In the genomic region with DNA sequence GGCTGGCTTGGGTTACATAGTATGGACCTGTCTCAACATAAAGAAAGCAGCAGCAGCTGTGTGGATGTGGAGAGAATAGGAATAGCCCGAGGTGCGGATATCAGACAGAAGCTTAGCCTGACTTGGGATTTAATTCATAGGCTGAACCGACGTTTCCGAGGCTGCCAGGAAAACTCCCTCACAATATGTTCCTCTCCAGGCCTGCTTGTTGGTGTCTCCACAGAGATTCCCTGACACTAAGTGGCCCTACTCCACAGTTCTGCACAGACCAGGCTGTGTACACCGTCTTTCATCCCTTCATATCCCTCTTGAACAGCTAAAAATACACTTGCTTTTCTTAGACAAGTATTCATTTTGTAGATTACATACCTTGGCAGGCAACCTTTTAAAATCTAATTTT, we compare ENCODE assay signal across 21 mouse cellular contexts. TPM values are rescaled to one million over a fixed set of nuclear protein-coding genes. Genes with fewer than 3 reads are reported as not detected.
DNase-seq lines count a peak whose midpoint lies in the region; ATAC-seq lines count a peak whose summit lies in the region.
"Had no signal": no experiment of that assay in that cellular context is flagged by ENCODE, and none has a peak within 500 bp of the region (broad histone marks: within the 10 kb centered on the region; RNA-seq: fewer than 3 reads in every experiment).

No protein-coding gene starts in this region.

- WGBS in heart, embryonic 14.5 days, result 45% methylated on average over 6 of the region's 6 CpGs

- no peak overlapping the region for H3K4me3 ChIP-seq in heart, embryonic 14.5 days (ENCODE audit: control insufficient read depth in 1 of 2, insufficient read depth in 1 of 2, low read depth in 1 of 2, low read length in 2 of 2)
- H3K4me3 ChIP-seq: forebrain, embryonic 13.5 days; gastrocnemius, adult 2 months; layer of hippocampus, adult 2 months; liver, embryonic 15.5 days had no signal

- peak overlapping the region; percentile 23 for H3K4me2 ChIP-seq in heart, embryonic 14.5 days (ENCODE audit: low read length)
- H3K4me2 ChIP-seq: forebrain, embryonic 13.5 days; liver, embryonic 15.5 days had no signal

- peaks cover 4 to 16% of the 10 kb centered on the region in 2 experiments; a peak in 3 of 4 replicates for H3K4me1 ChIP-seq in heart, embryonic 14.5 days (ENCODE audit: control insufficient read depth in 2 of 2, insufficient read depth in 2 of 2, low read length in 2 of 2)
- H3K4me1 ChIP-seq: forebrain, embryonic 13.5 days; liver, embryonic 15.5 days had no signal

- H3K27me3 ChIP-seq in heart, embryonic 14.5 days (ENCODE audit: control insufficient read depth, insufficient read depth, low read length), result no peaks in the 10 kb centered on the region
- H3K27me3 ChIP-seq: forebrain, embryonic 13.5 days; liver, embryonic 15.5 days had no signal

- peak; percentile 83 for ATAC-seq in frontal cortex, adult (ENCODE audit: low TSS enrichment)
- ATAC-seq in heart, embryonic 14.5 days (ENCODE audit: insufficient number of reproducible peaks, insufficient read depth, low FRiP score, low read depth), result no peak
- ATAC-seq: forebrain, embryonic 13.5 days; hindbrain, embryonic 16.5 days; intestine, postnatal 0 days; lung, postnatal 0 days; midbrain, embryonic 16.5 days had no signal

- DNase-seq in frontal cortex, postnatal 10 days (ENCODE audit: low spot score in 2 of 2), result no peak
- DNase-seq in heart, adult 11 months, result no peak
- peak; percentile 29 to 48 for DNase-seq in cerebellum, postnatal 36 days
- DNase-seq in heart, postnatal 10 days, result peak; percentile 20 to 23
- DNase-seq in embryo, embryonic 10 days (ENCODE audit: low spot score), result no peak
- DNase-seq: adrenal gland, postnatal 25 days; gastrocnemius, adult 2 months; retina, postnatal 1 day; thymus, postnatal 36 days had no signal

- peak overlapping the region; percentile 68 to 72 for H3K27ac ChIP-seq in heart, embryonic 14.5 days (replicated peaks in 1 of 2; ENCODE audit: control insufficient read depth in 1 of 2, insufficient read depth in 1 of 2, low read depth in 2 of 2, low read length in 2 of 2)
- H3K27ac ChIP-seq: forebrain, embryonic 13.5 days; gastrocnemius, adult 2 months; layer of hippocampus, adult 2 months; liver, embryonic 15.5 days; stomach, postnatal 0 days had no signal

- H3K9me3 ChIP-seq in heart, embryonic 14.5 days (ENCODE audit: control insufficient read depth, low read length), result no peaks in the 10 kb centered on the region
- H3K9me3 ChIP-seq: forebrain, embryonic 13.5 days; liver, embryonic 15.5 days had no signal

- H3K36me3 ChIP-seq in heart, embryonic 14.5 days (ENCODE audit: control insufficient read depth, insufficient read depth, low read length), result peaks cover 86% of the 10 kb centered on the region

- peak overlapping the region; percentile 41; the same call in 1 of the 2 replicates for H3K9ac ChIP-seq in heart, embryonic 14.5 days (ENCODE audit: low read length)
- H3K9ac ChIP-seq: forebrain, embryonic 13.5 days; liver, embryonic 15.5 days had no signal

- intact Hi-C loops in heart, postnatal 10 days (cut with DNase I), result no loop called here

RNA-seq across cellular contexts. Expression of a gene that starts 23.9 kb away (rescaled TPM):
- polyA plus RNA-seq in heart, embryonic 14.5 days (2014; fragmentation: Nextera tagmentation; extraction: Ambion mirVana), result 102 and 109 TPM in 2 replicates
- 10 to 100 TPM; 94.1 to 99.3 TPM for total RNA-seq in heart, postnatal 10 days (2021)

RNA-seq across cellular contexts. Expression of a gene that starts 28.3 kb away (rescaled TPM):
- polyA plus RNA-seq in heart, embryonic 14.5 days (2014; fragmentation: Nextera tagmentation; extraction: Ambion mirVana), result 38.0 and 40.5 TPM in 2 replicates
- total RNA-seq in heart, postnatal 10 days (2021), result 10 to 100 TPM; 31.2 to 37.0 TPM

RNA-seq across cellular contexts. Expression of a gene that starts 43.1 kb away (rescaled TPM):
- polyA plus RNA-seq in heart, embryonic 14.5 days (2014; fragmentation: Nextera tagmentation; extraction: Ambion mirVana), result not detected in 2 replicates
- total RNA-seq in heart, postnatal 10 days (2021), result not detected
- total RNA-seq: gastrocnemius, adult 2 months; granulocyte monocyte progenitor cell, adult 5-6 weeks had no signal
- polyA plus RNA-seq: intestine, postnatal 0 days; kidney, embryonic 16.5 days; liver, embryonic 15.5 days; stomach, postnatal 0 days had no signal

Comparison
In these comparisons a context has a peak if more than half of its experiments do, and no peak if none do; other contexts are left out.
1. DNase-seq: peak in cerebellum, postnatal 36 days (2 of 2) and heart, postnatal 10 days (2 of 2); none in frontal cortex, postnatal 10 days (0 of 2), heart, adult 11 months (single experiment) and embryo, embryonic 10 days (single experiment).